Mouse (Mus musculus): ENCODE data around the gene Dnah11.
"Not testable (repeated sequence)": the region's sequence is repeated elsewhere in the genome, so short reads cannot be mapped to it uniquely, and the experiment has no call there.

The Dnah11 gene

DNA sequence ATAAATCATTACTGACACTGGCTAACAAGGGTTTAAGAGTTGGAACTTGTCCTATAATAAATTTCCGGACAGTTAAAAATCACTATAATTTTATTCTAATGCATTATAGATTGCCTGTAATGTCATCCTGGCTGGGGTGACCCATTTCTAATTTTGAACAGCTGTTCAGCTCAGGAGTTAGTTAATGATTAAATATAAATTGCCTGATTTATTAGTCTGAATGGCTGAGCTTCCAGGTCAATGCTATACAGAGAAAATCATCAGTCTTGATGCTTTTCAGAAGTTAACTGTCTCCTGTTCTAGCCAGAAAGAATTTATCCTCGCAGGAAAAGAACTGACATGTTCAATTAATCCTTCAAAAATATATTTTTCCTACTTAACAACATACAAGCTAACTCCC is 236.1 kb downstream of the Dnah11 start:
- DNase-seq, result no peak

DNA sequence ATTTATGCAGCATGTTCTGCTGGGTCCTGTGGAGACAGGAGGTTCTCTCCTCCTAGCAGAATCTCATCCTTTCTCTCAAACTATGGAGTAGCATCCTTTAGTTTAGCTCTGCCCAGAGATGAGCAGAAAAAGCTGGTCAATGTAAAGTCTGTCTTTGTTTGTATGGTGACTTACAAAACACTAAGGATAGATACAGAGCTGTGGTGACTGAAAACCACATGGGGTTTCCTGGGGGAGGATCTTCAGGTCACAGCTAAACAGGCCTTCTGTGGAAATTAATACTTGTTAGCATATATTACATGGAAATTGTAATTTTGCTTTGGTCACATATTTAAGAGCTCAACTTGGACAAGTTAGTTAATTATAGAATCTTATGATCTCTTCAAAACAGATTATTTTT is 239.6 kb downstream of the Dnah11 start:
- DNase-seq, result no peak

DNA sequence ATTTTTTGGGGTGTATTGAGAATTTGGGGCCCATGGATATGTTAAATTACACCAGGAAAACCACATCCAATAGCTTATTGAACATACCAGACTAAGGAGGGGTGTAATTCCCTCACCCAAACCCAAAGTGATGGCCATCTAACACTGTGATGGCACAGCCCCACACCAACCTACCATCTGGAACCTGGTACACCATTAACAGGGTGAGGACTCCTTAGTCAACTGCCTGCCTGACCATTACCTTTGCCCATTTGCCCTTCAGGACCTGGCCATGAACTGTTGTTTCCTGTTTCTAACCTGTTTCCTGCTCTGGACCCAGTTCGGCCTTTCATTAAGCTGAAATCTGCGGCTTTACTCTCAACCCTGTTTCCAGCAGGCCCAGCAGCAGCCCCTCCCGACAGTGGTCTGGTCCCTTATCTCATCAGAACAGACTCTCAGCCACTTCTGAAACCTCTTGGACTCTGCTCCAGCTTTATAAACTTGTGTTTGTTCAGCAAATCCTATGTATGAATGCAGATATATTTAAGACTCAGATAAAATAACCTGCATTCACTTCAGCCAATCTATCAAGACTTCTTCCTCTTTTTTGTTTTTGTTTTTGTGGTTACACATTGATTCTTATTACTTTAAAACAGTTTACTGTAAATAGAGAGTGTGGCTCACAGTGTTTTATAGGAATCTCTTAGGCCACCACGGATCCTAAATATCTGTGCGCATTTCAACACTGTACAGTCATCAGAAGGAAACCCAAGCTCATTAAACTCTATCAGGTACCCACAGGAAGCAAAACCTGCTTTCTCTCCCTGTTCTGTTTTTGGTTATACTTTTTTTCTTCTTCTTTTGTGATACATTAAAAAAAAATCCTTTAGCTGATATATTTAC is 251.8 kb downstream of the Dnah11 start:
- no peak for DNase-seq

DNA sequence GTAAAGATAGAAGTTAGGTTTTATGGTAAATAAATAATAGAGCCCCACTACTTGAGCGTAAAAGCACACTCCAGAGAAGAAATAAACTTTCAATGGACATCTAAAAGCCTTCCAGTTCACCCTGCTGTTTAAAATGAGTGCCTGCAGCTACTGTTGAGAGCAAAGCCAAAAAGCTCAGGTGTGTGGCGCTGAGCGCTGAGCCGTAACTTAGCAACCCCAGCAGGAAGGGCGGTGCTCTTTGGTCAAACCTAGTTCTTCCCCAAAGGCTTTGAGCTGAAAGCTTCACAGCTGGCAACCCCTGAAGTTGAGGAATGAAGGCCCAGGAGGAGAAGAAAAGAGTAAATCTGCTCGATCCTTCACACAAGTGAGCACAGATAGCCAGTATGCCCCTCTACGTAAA is 256.9 kb downstream of the Dnah11 start:
- peak; percentile 22 to 39 for DNase-seq

DNA sequence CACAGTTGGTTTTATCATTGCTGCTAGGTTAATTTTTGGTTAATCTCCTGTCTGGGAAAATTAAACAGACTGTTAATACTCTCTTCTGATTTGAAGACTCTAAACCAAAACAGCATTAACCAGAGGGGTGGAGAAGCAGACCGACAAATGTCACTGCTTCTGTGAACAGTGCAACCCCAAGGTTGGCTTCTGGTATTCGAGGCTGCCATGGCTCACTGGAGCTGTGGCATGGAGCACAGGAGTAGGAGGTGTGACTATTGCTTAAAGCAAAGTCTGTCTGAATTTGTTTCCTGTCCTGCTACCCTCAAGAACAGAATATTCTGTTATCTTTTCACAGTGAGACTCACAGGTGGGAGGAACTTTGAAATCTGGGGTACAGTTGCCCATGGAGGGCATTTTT is 260.6 kb downstream of the Dnah11 start:
- DNase-seq, result peak in 1 of 2 experiments; percentile 34

DNA sequence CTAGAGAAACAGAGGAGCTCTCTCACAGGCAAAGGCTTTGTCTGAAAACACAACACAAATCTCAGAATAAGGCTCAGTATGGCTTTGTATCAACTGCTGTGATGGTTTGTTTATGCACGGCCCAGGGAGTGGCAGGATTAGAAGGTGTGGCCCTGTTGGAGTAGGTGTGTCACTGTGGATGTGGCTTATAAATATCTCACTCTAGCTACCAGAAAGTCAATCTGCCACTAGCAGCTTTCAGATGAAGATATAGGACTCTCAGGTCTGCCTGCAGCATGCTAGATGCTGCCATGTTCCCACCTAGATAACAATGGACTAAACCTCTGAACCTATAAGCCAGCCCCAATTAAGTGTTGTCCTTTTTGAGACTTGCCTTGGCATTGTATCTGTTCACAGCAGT is 266.8 kb downstream of the Dnah11 start:
- DNase-seq, result no peak

DNA sequence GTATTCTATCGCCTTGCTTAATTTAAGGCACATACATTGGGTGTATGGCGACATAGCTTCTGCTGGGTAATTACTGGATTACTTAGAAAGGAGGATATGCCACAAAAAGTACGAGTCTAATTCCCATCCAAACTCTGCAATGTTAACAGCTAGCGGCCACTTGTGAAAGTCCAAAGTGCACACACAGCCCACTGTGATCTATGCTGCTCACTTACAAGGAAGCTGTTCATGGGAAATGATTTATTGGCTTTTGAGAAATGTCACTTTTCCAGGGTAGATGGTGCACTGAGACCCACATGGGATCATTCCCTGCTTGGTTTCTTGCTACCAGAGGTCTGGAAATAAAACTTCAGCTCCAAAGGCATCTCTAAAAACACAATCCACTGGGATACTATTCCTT is 269.1 kb downstream of the Dnah11 start:
- no peak for DNase-seq

DNA sequence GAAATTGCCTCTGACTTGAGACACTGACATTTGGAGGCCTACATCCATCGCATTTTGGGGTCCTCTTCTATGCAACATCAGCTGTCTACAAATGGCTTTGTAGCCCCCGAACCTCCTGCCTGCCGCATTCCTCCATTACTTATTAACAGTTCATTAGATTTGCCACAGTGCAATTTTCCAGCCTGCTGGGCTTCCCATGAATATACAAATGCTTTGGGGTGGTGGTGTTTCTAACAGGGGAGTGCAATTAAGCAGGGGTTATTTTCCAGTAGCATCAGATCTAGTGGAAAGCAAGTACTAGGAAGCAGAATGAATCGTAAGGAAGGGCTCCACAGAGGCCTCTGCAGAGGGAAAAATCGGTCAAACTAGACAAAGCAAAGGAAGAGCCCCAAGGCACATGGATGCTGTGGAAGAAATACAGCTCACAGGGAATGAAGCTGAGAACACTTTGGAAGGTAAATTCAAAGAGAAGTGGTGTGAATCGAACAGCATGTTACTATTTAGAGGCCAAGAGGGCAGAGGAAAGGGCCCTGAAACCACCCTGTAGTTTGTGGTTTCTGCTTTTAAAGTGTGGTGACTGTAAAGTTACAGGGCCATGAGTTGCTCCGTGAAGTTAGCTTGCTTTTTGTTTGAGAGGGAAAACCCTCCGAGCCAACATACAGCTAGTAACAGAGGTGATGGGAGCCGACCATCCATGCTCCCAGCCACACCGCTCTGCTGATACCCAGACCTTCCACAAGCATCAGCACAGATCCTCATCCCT is 282.8 kb downstream of the Dnah11 start:
- peak; percentile 11 to 36 for DNase-seq

DNA sequence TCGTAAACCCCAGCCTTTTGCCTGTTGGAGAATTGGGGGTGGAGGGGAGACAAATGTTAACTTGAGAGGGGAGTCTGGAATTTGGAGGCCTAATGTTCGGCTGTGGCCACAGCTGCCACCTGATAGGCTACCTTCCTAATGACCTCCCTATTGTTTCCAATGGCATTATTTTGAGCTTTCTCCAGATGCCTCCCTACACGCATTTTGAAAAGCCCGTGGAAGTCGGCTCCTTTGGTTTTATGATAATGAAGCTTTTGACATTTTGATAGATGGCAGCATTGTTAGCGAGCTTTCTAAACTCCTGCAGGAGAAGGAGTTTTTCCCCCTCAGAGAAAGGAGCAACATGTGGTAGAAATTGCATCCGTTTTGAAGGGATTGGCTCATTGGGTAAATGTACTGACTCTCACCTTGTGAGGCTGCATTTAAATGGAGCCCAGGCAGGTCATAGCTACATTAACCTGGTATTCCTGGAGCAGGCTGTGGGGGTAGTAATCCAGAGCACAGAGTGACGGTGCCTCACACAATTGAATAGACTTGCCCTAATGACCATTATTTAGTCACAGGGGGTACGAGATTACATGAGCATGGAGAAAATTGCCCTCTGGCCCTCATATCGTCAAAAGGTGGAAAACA is 284.1 kb downstream of the Dnah11 start:
- DNase-seq, result peak in 1 of 2 experiments; percentile 15

DNA sequence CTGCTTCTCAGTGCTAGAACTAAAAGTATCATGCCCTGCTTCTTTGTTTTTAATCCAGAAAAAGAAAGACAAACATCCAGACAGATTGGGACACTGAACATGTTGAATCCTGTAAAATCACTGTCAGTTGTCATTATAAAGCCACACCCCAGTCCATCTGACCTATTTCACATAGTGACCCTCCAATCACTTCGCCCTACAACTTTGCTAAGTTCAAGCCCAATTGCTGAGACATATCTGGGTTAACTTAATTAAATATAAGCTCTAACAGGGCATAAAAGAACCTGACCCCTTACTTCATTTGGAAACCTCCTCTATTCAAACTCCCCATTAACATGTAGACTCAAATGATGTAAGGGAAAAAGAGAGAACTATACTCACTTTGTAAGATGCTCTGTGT is 287.4 kb downstream of the Dnah11 start:
- DNase-seq, result no peak

DNA sequence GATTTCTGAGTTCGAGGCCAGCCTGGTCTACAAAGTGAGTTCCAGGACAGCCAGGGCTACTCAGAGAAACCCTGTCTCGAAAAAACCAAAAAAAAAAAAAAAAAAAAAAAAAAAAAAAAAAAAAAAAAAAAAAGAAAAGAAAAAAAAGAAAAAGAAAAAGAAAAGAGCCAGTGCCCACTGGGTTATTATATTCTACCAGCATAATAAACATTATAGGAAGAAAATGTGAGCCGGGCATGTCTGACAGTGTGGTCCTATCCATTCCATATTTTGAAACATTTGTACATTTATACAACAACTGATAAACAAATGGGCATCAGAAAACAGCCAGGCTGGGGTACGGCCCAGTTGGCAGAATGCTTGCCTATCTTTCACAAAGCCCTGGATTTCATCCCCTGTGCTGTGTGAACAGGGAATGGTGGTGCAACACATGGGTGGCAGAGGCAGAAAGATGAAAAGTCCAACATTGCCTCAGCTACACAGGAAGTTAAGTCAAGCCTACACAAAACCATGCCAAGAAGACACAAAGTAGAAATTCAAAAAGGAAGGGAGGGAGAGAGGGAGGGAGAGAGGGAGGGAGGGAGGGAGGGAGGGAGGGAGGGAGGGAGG is 293.5 kb downstream of the Dnah11 start:
- DNase-seq, result not testable (repeated sequence)

DNA sequence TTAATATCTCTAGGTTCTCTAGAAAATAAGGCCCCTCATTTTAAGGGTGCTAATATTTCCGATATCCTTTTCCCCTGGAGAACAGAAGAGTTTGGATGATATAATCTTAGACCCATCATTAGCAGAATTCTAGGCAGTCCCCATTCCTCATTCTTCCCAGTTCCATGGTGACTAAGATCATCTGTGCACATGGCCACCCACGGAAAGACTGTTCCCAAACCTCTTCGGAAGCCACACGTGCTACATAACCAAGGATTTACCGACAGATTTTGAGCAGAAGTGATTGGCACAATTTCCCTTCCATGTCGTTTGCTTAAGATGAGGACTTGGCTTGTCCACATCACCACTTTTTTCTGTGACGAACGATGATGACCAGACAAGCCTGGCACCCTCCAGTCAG is 295.2 kb downstream of the Dnah11 start:
- no peak for DNase-seq

DNA sequence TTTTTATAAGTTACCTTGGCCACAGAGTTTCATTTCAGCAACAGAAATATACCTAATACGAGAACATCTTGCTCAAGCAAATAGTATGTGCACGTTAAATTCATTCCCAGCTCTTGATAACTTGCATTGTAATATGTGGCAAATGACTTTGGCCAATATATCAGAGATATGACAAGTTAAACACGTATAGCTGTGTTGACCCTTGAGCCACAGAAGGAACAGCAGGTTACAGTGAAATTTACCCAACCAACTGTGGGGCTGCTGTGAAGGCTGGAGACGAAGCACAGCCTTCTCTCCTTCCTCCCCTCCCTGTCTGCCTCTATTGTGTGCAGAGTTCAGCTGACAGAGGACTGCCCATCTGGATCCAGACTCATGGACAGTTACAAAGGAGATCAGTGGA is 297.5 kb downstream of the Dnah11 start:
- DNase-seq, result not testable (repeated sequence)

DNA sequence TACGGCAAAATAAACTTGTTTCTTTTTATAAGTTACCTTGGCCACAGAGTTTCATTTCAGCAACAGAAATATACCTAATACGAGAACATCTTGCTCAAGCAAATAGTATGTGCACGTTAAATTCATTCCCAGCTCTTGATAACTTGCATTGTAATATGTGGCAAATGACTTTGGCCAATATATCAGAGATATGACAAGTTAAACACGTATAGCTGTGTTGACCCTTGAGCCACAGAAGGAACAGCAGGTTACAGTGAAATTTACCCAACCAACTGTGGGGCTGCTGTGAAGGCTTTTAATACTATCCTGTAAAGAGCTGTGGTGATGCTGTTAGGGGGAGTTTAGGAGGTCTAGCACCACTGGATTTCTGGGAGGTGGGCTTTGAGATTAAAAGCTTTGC is 298.0 kb downstream of the Dnah11 start:
- not testable (repeated sequence) for DNase-seq

DNA sequence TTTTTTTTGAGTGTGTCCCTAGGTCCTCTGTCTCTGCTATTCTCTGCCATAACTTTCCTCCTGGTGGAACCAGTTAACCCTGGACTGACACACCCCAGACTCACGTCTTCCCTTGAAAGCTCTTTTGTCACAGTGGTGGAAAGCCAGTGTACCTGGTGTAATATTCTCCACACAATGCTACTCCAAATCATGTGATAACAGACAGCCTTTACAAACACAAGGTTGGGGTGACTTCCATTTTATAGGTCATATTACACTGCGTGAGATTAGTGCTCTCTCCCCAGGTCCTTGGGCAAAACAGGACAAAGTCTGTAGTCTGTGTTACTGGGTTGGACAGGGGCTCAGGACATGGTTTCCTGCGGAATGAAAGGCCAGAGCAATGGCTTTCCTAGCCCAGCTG is 311.4 kb downstream of the Dnah11 start:
- no peak for DNase-seq

DNA sequence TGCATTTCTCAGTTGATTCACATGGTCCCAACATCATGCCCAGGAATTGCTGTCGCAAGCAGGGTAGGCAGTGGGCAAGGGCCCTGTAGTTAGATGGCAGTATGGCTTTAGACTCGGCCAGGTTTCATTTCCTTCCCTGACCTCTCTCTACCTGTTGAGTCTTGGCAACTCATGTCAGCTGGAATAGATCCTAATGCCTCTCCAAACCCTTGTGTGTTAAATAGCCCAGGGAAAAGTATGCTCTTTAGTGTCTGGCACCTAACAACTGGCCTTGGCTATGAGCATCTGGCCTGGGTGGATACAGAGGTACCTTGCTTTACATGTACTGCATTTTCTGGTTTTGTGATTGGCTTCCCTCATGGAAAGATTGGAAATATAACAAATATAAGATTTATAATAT is 314.2 kb downstream of the Dnah11 start:
- DNase-seq, result no peak

DNA sequence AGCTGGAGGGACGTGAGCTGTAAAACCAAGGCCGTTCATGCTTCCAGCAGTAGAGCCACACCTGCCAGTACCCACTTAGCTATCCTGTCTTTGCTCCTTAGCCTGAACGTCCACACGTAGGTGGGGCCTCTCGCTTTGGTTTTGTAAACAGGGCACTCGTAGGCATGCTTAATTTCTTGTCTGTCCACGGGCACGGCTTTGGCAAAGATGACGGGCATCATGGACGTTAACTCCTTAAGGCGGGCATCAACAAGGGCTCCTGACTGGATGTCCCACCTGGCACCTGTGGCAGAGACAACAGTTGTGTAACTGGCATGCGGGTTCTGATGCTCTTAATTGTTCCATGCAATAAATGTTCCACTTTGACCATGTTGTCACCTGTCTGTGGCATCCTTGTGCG is 320.5 kb downstream of the Dnah11 start:
- no peak for DNase-seq

DNA sequence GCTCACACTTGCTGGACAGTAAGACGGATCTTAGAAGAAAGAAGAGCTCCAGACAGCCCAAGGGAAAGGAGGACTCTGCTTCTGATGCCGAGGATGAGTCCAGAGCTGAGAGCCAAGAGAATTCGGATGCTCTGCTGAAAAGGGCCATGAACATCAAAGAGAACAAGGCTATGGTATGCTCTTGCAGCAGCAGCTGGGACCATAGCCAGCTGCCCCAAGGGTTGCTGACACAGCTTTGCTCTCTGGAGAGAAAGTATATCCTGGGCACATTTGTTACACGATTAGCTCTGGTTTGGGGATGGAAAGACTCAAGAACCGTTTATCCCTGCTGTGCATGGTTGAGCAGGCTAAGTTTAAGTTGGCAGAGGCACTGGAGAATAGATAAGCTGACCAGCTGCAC is 326.6 kb downstream of the Dnah11 start:
- no peak for DNase-seq

DNA sequence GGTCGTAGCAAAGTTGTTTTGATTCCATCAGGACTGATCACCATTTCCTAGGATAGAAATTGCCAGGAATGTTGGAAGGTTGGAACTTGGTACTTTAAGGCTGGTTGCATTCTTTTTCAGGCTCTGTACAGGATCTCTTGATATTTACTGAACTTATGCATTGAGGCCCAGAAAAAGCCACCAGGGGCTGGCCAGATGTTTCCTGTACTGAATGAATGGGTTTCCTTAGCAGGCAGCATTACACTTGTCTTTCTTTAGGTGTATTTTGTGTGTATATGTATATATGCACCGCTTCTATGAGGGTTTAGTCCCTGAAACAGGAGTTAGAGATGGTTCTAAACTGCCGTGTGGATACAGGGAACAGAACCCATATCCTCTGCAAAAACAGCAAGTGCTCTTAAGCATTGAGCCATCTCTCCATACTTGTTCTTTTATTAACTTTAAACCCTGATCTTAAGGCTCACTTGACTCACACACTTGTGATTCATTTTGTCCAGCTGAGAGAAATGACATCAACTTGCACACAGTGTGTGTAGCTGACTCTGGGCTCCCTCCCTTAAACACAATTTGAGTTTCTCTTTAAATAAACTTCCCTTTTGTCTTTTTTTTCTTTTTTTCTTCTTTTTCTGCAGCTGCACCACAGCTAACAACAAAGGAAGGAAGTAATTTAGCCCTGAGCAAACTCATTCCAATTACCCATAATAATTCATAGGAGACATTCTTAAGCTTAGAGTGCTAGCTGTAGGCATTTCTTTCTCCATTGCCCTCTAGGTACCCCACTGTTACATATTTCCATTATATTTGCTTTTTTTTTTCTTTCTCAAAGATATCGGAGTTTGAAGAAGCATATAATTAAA is 330.9 kb downstream of the Dnah11 start:
- DNase-seq, result no peak

DNA sequence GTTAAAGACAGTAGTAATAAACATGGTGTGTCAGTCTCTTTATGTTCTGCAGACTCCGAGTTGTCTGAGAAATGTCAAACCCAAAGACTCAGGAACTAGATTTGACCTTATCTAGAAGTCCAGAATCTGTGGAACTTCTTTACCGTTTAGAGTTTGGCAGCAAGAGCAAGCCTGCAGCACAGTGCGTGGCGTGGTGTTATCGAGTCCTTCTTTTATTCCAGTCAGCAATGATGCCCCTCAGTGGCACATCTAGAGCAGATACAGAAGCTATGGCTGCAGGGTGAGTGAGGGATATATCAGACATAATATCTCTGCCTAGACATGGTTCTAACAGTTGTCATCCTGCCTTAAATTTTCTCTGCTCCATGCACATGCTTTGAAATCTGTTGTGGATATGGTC is 336.2 kb downstream of the Dnah11 start:
- DNase-seq, result no peak

DNA sequence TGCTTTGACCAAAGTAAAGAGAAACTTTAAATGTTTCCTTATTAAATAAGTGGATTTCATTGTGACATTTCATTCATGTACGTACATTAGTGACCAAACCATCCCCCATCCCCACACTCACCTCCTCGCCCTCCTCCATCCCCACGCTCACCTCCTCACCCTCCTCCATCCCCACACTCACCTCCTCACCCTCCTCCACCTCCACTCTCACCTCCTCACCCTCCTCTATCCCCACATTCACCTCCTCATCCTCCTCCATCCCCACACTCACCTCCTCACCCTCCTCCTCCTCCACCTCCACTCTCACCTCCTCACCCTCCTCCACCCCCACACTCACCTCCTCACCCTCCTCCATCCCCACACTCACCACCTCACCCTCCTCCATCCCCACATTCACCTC is 337.6 kb downstream of the Dnah11 start:
- no peak for DNase-seq

DNA sequence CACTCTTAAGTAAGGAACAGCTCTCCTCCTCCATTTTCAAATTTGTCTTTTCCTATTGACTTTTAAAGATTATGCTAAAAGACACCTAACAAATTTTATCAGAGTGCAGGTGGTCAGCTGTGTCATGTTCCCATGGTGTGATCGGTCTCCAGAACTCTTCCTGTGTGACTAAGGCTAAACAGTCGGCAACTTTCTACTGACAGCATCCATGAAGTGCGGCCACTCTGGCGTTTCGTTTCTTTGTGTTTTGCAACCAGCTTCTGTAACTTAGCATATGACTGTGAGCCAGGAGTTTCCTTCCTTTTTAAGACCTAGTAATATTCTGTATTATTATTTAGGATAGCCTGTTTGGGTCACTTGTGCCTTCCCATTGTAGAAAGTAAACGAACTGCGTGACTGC is 338.0 kb downstream of the Dnah11 start:
- no peak for DNase-seq
